Mouse (Mus musculus) midbrain, embryonic 16.5 days (tissue): Measurements from ENCODE around the gene Ccdc15. TPM values are rescaled to one million over a fixed set of nuclear protein-coding genes. Genes with fewer than 3 reads are reported as not detected.

Experiments
- ATAC-seq: fragments of 200-750 bp; cut with Nextera tagmentation; 2 replicates; pipeline ENCODE4 v1.8.0; 2017; ENCODE audit warnings: moderate TSS enrichment
- H3K27ac ChIP-seq: fragments of 300-500 bp; sonication (generic); 2 replicates; pipeline ENCODE4 v1.5.1; 2014; ENCODE audit warnings: mild to moderate bottlenecking, low read length, mixed read lengths
- H3K27me3 ChIP-seq: fragments of 300-500 bp; sonication (generic); 2 replicates; pipeline ENCODE4 v1.6.1; 2014; ENCODE audit warnings: low read depth, low read length, mixed read lengths; ENCODE audit not compliant: control insufficient read depth, insufficient read depth
- H3K36me3 ChIP-seq: fragments of 300-500 bp; sonication (generic); 2 replicates; pipeline ENCODE4 v1.6.1; 2014; ENCODE audit warnings: mild to moderate bottlenecking, low read length, moderate library complexity, mixed read lengths; ENCODE audit not compliant: control insufficient read depth, insufficient read depth
- H3K4me1 ChIP-seq: fragments of 300-500 bp; sonication (generic); 2 replicates; pipeline ENCODE4 v1.6.1; 2014; ENCODE audit warnings: mild to moderate bottlenecking, low read length, mixed read lengths; ENCODE audit not compliant: control insufficient read depth, insufficient read depth
- H3K4me2 ChIP-seq: fragments of 300-500 bp; sonication (generic); 2 replicates; pipeline ENCODE4 v1.6.1; 2014; ENCODE audit warnings: mild to moderate bottlenecking, low read length, mixed read lengths
- H3K4me3 ChIP-seq: fragments of 300-500 bp; sonication (generic); 2 replicates; pipeline ENCODE4 v1.5.1; 2014; ENCODE audit warnings: low read depth, mild to moderate bottlenecking, low read length, moderate library complexity, mixed read lengths
- H3K9ac ChIP-seq: fragments of 300-500 bp; sonication (generic); 2 replicates; pipeline ENCODE4 v1.6.1; 2014; ENCODE audit warnings: low read depth, low read length, mixed read lengths
- H3K9me3 ChIP-seq: fragments of 300-500 bp; sonication (generic); replicated peaks from 2 replicates; pipeline ENCODE4 v1.6.1; 2014; ENCODE audit warnings: mild to moderate bottlenecking, low read length, mixed read lengths; ENCODE audit not compliant: control insufficient read depth, poor library complexity, severe bottlenecking
- WGBS: fragments of 180-500 bp; shearing (Covaris S2); extraction: QIAGEN DNeasy Blood & Tissue Kit; methylation state at CpG from one replicate; pipeline ENCODE4 v1.1.7; 2014; 5-methylcytosine and 5-hydroxymethylcytosine counted together
- polyA plus RNA-seq: library from polyadenylated mRNA; unstranded; fragments of >200 nt; fragmentation: Nextera tagmentation; extraction: Ambion mirVana; gene quantifications from 2 replicates; pipeline ENCODE4 v1.2.1, GENCODE M21; 2015

Gene Ccdc15
- polyA plus RNA-seq: 7.3 and 9.2 TPM in 2 replicates

DNA sequence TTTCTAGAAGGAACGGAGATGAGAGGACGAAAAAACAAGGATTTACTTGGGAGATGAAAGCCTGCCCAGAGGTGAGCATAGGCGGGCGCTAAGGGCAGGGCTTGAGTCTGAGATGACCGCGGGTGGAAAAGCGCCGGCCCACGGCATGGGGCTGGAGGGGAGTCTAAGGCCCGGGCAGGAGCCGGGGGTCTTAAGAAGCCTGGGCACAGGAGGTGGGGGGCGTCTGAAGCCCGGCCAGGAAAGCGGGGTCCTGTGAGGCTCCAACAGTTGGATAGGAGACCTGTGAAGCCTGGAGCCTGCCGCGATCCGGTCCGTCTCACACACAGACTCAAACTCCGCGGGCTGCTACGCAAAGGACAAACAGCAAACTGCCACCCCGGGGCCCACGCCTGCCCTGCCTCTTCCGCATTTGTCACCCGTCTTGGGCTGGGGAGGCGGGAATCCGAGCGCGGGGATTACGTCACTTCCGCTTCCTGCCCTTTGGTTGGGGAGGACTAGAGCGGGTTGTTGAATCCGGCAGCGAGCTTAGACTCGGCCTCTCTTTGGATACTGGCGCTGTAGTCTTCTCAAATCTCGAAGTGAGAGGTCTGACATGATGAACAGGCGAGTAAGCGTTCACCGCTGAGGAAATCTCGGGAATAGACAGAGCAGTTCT lies at the start of gene Ccdc15:
Gene Ccdc15 (minus strand): TSS at position 445 of the 655 bp plus-strand sequence.
- peak within 1 kb of the TSS; percentile 63 for H3K4me3 ChIP-seq
- peaks cover 12% of the 10 kb centered on the region for H3K4me1 ChIP-seq
- H3K4me2 ChIP-seq: peak within 1 kb of the TSS; percentile 98
- WGBS: under 1% methylated on average over 38 of the region's 41 CpGs
- ATAC-seq: peak; percentile 100
- peak within 1 kb of the TSS; percentile 76 for H3K9ac ChIP-seq
- H3K27me3 ChIP-seq: no peaks in the 10 kb centered on the region
- no peaks in the 10 kb centered on the region for H3K36me3 ChIP-seq
- H3K9me3 ChIP-seq: no peaks in the 10 kb centered on the region
- H3K27ac ChIP-seq: peak within 1 kb of the TSS; percentile 85

DNA sequence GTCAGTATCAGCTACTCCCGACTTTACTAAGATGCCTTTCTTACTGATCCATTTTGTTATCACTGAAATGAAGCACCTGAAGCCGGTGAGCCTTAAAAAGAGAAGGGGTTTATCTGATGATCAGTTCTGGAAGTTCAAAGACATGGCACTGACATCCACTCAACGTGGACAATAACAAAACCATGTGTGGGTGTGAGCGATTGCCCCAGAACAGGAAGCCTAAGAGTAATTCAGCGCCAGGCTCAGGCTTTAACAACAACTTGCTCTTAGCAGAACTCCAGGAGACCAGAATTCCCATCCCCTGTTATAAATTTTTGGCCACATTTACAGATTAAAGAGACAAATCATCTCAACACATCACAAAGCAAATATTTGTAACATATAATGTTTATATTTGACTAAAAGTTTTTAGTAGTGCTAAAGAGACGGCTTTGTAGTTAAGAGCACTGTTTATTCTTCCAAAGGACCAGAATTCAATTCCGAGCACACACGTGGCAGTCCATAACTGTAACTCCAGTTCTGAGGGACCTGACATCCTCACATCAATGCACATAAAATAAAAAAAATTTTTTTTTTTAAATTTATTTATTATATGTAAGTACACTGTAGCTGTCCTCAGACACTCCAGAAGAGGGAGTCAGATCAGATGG lies 45.4 kb upstream of the Ccdc15 start:
- Histone ChIP-seq H3K9me3 (no peaks in the 10 kb centered on the region), H3K27me3 (no peaks in the 10 kb centered on the region), H3K36me3 (no peaks in the 10 kb centered on the region), H3K4me1 (no peaks in the 10 kb centered on the region), H3K9ac (no peak overlapping the region), H3K4me3 (no peak overlapping the region), H3K4me2 (no peak overlapping the region), H3K27ac (no peak overlapping the region)
- ATAC-seq: no peak
- 83% methylated on average over 8 of the region's 8 CpGs for WGBS

DNA sequence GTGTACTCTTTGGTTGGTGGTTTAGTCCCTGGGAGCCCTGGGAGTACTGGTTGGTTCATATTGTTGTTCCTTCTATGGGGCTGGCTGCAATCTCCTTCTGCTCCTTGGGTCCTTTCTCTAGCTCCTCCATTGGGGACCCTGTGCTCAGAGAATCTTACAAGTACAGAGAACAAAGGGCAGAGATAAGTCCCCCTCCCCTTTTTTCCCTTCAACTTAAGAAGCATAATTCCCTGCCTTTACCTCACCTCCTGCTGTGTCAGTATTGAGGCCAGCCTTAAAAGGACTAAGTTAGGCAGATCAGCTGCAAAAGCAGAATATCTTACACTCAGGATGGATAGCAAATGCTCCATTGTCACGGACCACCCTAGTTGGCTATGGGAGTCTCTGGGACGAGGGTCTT lies 43.8 kb upstream of the Ccdc15 start:
- Histone ChIP-seq H3K27ac (no peak overlapping the region), H3K4me3 (no peak overlapping the region), H3K27me3 (no peaks in the 10 kb centered on the region), H3K4me1 (no peaks in the 10 kb centered on the region), H3K9ac (no peak overlapping the region), H3K9me3 (no peaks in the 10 kb centered on the region), H3K4me2 (no peak overlapping the region), H3K36me3 (no peaks in the 10 kb centered on the region)
- ATAC-seq: no peak
- 40% methylated on average over 2 of the region's 2 CpGs for WGBS

DNA sequence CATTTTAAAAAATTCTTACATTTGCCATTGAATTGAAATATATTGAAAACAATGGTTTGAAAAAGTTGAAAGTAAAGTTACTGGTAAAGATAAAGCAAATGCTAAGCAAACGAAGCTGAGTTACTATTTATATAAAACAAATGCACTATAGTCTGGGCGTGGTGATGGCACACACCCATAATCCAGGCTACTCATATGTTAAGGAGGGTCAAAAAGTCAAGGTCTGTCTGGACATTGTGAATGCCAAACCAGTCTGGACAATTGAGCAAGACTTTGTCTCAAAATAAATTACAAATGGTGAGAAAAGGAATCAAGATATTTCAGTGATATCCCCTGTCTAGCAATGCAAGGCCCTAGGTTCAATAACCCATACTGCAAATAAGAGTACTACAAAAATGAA lies 42.7 kb upstream of the Ccdc15 start:
- Histone ChIP-seq H3K4me2 (no peak overlapping the region), H3K9ac (no peak overlapping the region), H3K36me3 (no peaks in the 10 kb centered on the region), H3K4me3 (no peak overlapping the region), H3K9me3 (no peaks in the 10 kb centered on the region), H3K27me3 (no peaks in the 10 kb centered on the region), H3K4me1 (no peaks in the 10 kb centered on the region), H3K27ac (no peak overlapping the region)
- WGBS: 69% methylated on average over 2 of the region's 2 CpGs
- no peak for ATAC-seq

DNA sequence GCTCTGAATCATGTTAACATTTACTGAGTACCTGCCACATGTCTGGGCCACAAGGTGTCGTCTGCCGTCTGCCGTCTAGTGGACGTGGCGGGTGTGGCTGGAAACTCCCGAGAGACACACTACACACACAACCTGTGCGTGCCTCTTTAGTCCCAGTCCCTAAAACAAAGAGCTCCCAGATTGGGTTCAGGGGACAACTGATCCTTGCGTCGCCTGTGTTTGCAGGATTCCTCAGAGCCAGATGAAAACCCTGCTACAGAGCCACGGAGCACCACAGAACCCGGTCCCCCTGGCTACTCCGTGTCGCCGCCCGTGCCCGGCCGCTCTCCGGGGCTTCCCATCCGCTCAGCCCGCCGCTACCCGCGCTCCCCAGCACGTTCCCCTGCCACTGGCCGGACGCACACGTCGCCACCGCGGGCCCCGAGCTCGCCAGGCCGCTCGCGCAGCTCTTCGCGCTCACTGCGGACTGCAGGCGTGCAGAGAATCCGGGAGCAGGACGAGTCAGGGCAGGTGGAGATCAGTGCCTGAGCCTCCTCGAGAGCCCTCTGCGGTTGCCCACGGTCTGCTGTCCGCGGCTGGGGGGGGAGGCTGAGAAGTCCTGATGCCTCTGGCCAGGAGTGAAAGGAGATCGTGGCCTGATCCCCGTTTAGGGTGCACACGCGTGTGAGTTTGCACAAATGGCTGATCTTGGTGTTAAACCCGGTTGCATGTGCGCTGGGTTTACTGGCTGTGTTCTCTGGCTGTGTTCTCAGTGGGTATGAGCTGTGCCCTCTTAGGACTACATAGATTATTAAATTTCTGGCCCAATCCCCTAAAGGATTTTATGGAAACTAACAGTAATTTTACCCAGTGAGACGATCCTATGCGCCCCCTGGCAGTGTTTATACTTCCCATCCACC lies 36.3 kb upstream of the Ccdc15 start:
- peak overlapping the region; percentile 72 for H3K27ac ChIP-seq
- H3K4me2 ChIP-seq: peak overlapping the region; percentile 76
- no peaks in the 10 kb centered on the region for H3K4me1 ChIP-seq
- peaks cover 3% of the 10 kb centered on the region; the same call in 1 of the 2 replicates for H3K27me3 ChIP-seq
- peak; percentile 90 for ATAC-seq
- peak overlapping the region; percentile 88 for H3K9ac ChIP-seq
- no peaks in the 10 kb centered on the region for H3K36me3 ChIP-seq
- WGBS: 6% methylated on average over 54 of the region's 54 CpGs
- H3K9me3 ChIP-seq: no peaks in the 10 kb centered on the region
- peak overlapping the region; percentile 52 for H3K4me3 ChIP-seq

DNA sequence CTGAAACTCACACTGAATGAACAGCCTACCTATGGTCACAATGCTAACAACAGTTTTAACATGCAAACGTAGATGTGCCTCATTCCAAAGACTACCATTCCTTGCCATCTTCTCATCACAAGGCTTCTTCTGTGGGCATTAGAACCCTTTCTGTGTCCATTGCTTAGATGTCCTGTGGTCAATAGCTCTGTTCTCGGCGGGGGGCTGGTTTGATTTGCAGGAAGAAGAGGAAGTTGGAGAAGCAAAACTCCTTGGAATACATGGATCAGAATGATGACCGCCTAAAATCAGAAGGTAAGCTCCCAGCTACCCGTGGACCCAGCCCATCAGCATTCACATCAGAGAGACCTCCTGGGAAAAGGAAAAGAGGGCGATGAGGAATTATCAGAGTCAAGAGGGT lies 34.9 kb upstream of the Ccdc15 start:
- Histone ChIP-seq H3K9me3 (no peaks in the 10 kb centered on the region), H3K9ac (no peak overlapping the region), H3K27me3 (peaks cover 3% of the 10 kb centered on the region; the same call in 1 of the 2 replicates), H3K36me3 (no peaks in the 10 kb centered on the region), H3K4me1 (no peaks in the 10 kb centered on the region), H3K4me2 (no peak overlapping the region), H3K4me3 (no peak overlapping the region), H3K27ac (no peak overlapping the region)
- 99% methylated on average over 6 of the region's 6 CpGs for WGBS
- ATAC-seq: no peak

DNA sequence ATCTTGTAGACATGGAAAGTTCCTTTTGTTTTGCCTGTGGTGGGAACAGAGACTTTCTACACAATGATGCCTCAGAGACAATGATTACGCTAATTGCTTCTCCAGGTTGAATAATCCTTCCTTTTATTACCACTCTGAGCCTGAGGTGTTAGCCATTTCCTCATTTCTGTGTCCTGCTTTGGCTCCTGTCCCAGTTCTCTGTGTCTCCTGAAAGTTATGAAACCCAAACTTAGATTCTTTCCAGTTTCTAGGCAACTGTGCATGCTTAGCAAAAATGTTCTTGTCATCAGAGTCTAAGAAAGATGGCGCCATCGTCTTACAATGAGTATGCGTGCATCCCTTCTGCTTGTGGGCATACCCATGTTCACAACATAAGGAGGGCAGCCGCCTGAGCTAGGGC lies 27.5 kb upstream of the Ccdc15 start:
- Histone ChIP-seq H3K27me3 (no peaks in the 10 kb centered on the region), H3K4me1 (no peaks in the 10 kb centered on the region), H3K9ac (no peak overlapping the region), H3K4me2 (no peak overlapping the region), H3K36me3 (no peaks in the 10 kb centered on the region), H3K4me3 (no peak overlapping the region), H3K27ac (no peak overlapping the region), H3K9me3 (no peaks in the 10 kb centered on the region)
- no peak for ATAC-seq
- 89% methylated on average over 5 of the region's 5 CpGs for WGBS

DNA sequence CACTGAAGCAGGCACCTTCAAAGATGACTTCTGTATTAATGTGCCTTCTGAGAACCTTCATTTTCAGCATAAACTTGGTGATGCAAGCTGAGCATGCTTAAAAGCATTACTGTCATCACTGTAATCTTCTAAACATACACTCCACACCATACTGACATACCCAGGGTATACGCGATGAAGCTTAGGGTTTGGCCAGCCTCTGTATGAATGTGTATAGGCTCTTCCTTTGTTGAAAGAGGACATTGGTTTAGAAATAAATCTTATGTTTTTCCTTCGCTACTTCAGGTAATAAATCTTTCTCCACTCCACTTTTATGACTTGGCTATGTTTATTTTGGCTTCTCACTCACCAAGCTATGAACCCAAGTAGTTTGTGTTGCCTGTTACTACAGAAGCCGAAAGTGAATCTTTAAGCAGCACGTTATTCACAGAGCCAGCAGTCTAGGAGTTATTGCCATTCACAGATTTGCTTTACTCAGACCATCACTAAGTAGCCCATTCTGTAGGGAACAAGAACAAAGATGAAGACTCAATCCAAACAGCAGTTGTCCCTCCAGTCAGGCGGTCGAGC lies 23.1 kb upstream of the Ccdc15 start:
- no peak overlapping the region for H3K4me3 ChIP-seq
- no peaks in the 10 kb centered on the region for H3K4me1 ChIP-seq
- no peaks in the 10 kb centered on the region for H3K9me3 ChIP-seq
- no peak overlapping the region for H3K27ac ChIP-seq
- no peak for ATAC-seq
- no peaks in the 10 kb centered on the region for H3K36me3 ChIP-seq
- H3K27me3 ChIP-seq: no peaks in the 10 kb centered on the region
- no peak overlapping the region for H3K4me2 ChIP-seq
- H3K9ac ChIP-seq: no peak overlapping the region
- 86% methylated on average over 7 of the region's 7 CpGs for WGBS
